Mouse (Mus musculus): ENCODE measurements around the gene Crat.

DNA sequence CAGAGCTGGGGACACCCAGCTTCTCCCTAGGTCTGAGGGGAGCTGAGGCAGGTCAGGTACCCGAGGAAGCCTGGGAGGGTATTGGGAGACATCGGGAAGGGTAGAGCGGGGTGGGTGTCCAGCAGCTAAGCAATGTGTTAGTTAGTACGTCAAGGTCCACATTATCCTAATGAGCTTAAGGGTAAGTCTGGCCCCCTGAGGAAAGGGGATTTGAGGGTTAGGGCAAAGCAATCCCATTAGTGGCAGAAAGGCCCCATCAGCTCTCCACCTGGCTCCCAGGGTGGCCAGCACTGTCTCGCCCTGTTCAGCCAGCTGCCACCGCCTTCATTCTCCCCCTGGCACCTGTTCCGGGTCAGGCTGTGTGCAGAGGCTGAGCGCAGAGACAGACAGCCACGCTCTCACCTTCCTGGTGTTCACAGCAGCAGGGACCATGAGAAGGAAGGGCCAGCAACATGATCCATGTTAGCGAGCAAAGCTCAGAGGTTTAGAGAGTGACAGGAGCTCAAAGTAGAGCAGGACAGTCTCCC, 17.6 kb downstream of the Crat start:
- TF ChIP-seq CTCF (IDR thresholded peaks at IDR 0.05; ENCODE audit: control insufficient read depth, insufficient read depth, insufficient read length) (no peak), MYOG (IDR thresholded peaks at IDR 0.05; ENCODE audit: control insufficient read depth, extremely low read depth, insufficient read length) (no peak), USF1 (IDR thresholded peaks at IDR 0.05; ENCODE audit: low read depth) (no peak), CEBPB (IDR thresholded peaks at IDR 0.05; ENCODE audit: low read depth) (no peak), MAX (IDR thresholded peaks at IDR 0.05) (no peak), MYOD1 (IDR thresholded peaks at IDR 0.05; ENCODE audit: control insufficient read depth, insufficient read length, low read depth) (no peak), FOSL1 (IDR thresholded peaks at IDR 0.05; ENCODE audit: insufficient read depth, low read length, poor library complexity, severe bottlenecking) (no peak)

All from C2C12 (cell line).